Mouse (Mus musculus) liver, embryonic 12.5 days (tissue): ENCODE measurements around the gene Tom1l2. TPM values are rescaled to one million over a fixed set of nuclear protein-coding genes. Genes with fewer than 3 reads are reported as not detected.

Experiments used
- ATAC-seq: fragments of 200-750 bp; cut with Nextera tagmentation; 2 replicates; pipeline ENCODE4 v1.8.0; 2017; ENCODE audit warnings: moderate number of reproducible peaks, mild to moderate bottlenecking, moderate library complexity
- H3K27ac ChIP-seq: fragments of 300-500 bp; sonication (generic); 2 replicates; pipeline ENCODE4 v1.5.1; 2016; ENCODE audit warnings: mild to moderate bottlenecking
- H3K27me3 ChIP-seq: fragments of 300-500 bp; sonication (generic); replicated peaks from 2 replicates; pipeline ENCODE4 v1.6.1; 2016; ENCODE audit warnings: mild to moderate bottlenecking, moderate library complexity
- H3K36me3 ChIP-seq: fragments of 300-500 bp; sonication (generic); 2 replicates; pipeline ENCODE4 v1.6.1; 2016; ENCODE audit warnings: mild to moderate bottlenecking, moderate library complexity
- H3K4me1 ChIP-seq: fragments of 300-500 bp; sonication (generic); 2 replicates; pipeline ENCODE4 v1.6.1; 2016
- H3K4me2 ChIP-seq: fragments of 300-500 bp; sonication (generic); 2 replicates; pipeline ENCODE4 v1.6.1; 2016; ENCODE audit warnings: mild to moderate bottlenecking, moderate library complexity
- H3K4me3 ChIP-seq: fragments of 300-500 bp; sonication (generic); 2 replicates; pipeline ENCODE4 v1.5.1; 2016; ENCODE audit warnings: mild to moderate bottlenecking, moderate library complexity
- H3K9ac ChIP-seq: fragments of 300-500 bp; sonication (generic); 2 replicates; pipeline ENCODE4 v1.6.1; 2016; ENCODE audit warnings: mild to moderate bottlenecking, moderate library complexity
- H3K9me3 ChIP-seq: fragments of 300-500 bp; sonication (generic); replicated peaks from 2 replicates; pipeline ENCODE4 v1.6.1; 2016; ENCODE audit warnings: mild to moderate bottlenecking, moderate library complexity
- WGBS: fragments of 180-500 bp; shearing (Covaris S2); methylation state at CpG from one replicate; pipeline ENCODE4 v1.1.7; 2016; ENCODE audit not compliant: insufficient replicate concordance; 5-methylcytosine and 5-hydroxymethylcytosine counted together
- polyA plus RNA-seq: library from polyadenylated mRNA; unstranded; fragments of >200 nt; fragmentation: Nextera tagmentation; extraction: Ambion mirVana; gene quantifications from 2 replicates; pipeline ENCODE4 v1.2.1, GENCODE M21; 2016

The Tom1l2 gene
- polyA plus RNA-seq, 1 experiment from 2014 or later, result 9.6 TPM

- Histone ChIP-seq H3K9ac (no peak overlapping the region), H3K9me3 (no peaks in the 10 kb centered on the region), H3K4me1 (peaks cover 35% of the 10 kb centered on the region), H3K27me3 (no peaks in the 10 kb centered on the region), H3K36me3 (no peaks in the 10 kb centered on the region), H3K4me3 (no peak overlapping the region), H3K4me2 (no peak overlapping the region), H3K27ac (peak overlapping the region; percentile 70; the same call in 1 of the 2 replicates)
- WGBS, result 68% methylated on average over 7 of the region's 7 CpGs
- no peak for ATAC-seq
Measured at GRCm38 (mm10) chr11:60317376-60318102, 35.2 kb downstream of the Tom1l2 start.

GRCm38 (mm10) chr11:60316883-60317282 is 35.8 kb downstream of the Tom1l2 start:
- H3K27me3 ChIP-seq, result no peaks in the 10 kb centered on the region
- no peak overlapping the region for H3K4me2 ChIP-seq
- 73% methylated on average over 8 of the region's 8 CpGs for WGBS
- no peak for ATAC-seq
- no peak overlapping the region for H3K27ac ChIP-seq
- H3K4me3 ChIP-seq, result no peak overlapping the region
- H3K9me3 ChIP-seq, result no peaks in the 10 kb centered on the region
- no peaks in the 10 kb centered on the region for H3K36me3 ChIP-seq
- H3K9ac ChIP-seq, result no peak overlapping the region
- peaks cover 39% of the 10 kb centered on the region for H3K4me1 ChIP-seq

GRCm38 (mm10) chr11:60316250-60316649 is 36.5 kb downstream of the Tom1l2 start:
- Histone ChIP-seq H3K4me1 (peaks cover 46% of the 10 kb centered on the region), H3K9me3 (no peaks in the 10 kb centered on the region), H3K9ac (no peak overlapping the region), H3K4me2 (no peak overlapping the region), H3K27ac (no peak overlapping the region), H3K4me3 (no peak overlapping the region), H3K27me3 (no peaks in the 10 kb centered on the region), H3K36me3 (no peaks in the 10 kb centered on the region)
- 71% methylated on average over 7 of the region's 7 CpGs for WGBS
- ATAC-seq, result no peak

GRCm38 (mm10) chr11:60311025-60311854 is 41.5 kb downstream of the Tom1l2 start:
- H3K27ac ChIP-seq, result peak overlapping the region; percentile 69
- WGBS, result 36% methylated on average over 8 of the region's 8 CpGs

GRCm38 (mm10) chr11:60309875-60310274 is 42.8 kb downstream of the Tom1l2 start:
- H3K27me3 ChIP-seq, result no peaks in the 10 kb centered on the region
- H3K27ac ChIP-seq, result peak overlapping the region; percentile 20; the same call in 1 of the 2 replicates
- ATAC-seq, result peak; percentile 60
- no peak overlapping the region for H3K9ac ChIP-seq
- H3K36me3 ChIP-seq, result peaks cover 4% of the 10 kb centered on the region; the same call in 1 of the 2 replicates
- H3K4me2 ChIP-seq, result peak overlapping the region; percentile 5; the same call in 1 of the 2 replicates
- H3K4me1 ChIP-seq, result peaks cover 59% of the 10 kb centered on the region
- H3K9me3 ChIP-seq, result 0 out of 2 replicates have a peak, but pooled peaks cover 4% of the 10 kb centered on the region
- H3K4me3 ChIP-seq, result no peak overlapping the region

More at GRCm38 (mm10) chr11:60311025-60311854, 41.5 kb downstream of the Tom1l2 start:
- no peak overlapping the region for H3K4me2 ChIP-seq
- H3K36me3 ChIP-seq, result peaks cover 4% of the 10 kb centered on the region; the same call in 1 of the 2 replicates
- H3K4me3 ChIP-seq, result no peak overlapping the region
- H3K4me1 ChIP-seq, result peaks cover 52% of the 10 kb centered on the region
- H3K9ac ChIP-seq, result no peak overlapping the region
- ATAC-seq, result no peak; the same call in 1 of the 2 replicates
- H3K27me3 ChIP-seq, result no peaks in the 10 kb centered on the region
- 0 out of 2 replicates have a peak, but pooled peaks cover 4% of the 10 kb centered on the region for H3K9me3 ChIP-seq

- H3K27me3 ChIP-seq, result no peaks in the 10 kb centered on the region
- 67% methylated on average over 12 of the region's 12 CpGs for WGBS
- H3K4me1 ChIP-seq, result peaks cover 59% of the 10 kb centered on the region
- no peak overlapping the region for H3K9ac ChIP-seq
- no peak overlapping the region for H3K4me3 ChIP-seq
- 0 out of 2 replicates have a peak, but pooled peaks cover 4% of the 10 kb centered on the region for H3K9me3 ChIP-seq
- H3K4me2 ChIP-seq, result no peak overlapping the region
- peak; percentile 64 for ATAC-seq
- H3K27ac ChIP-seq, result peak overlapping the region; percentile 46
- peaks cover 4% of the 10 kb centered on the region; the same call in 1 of the 2 replicates for H3K36me3 ChIP-seq
Measured at GRCm38 (mm10) chr11:60308506-60309116, 44.1 kb downstream of the Tom1l2 start.

GRCm38 (mm10) chr11:60308061-60308460 is 44.6 kb downstream of the Tom1l2 start:
- WGBS, result 70% methylated on average over 2 of the region's 2 CpGs
- Histone ChIP-seq H3K4me1 (peaks cover 62% of the 10 kb centered on the region), H3K9me3 (0 out of 2 replicates have a peak, but pooled peaks cover 4% of the 10 kb centered on the region), H3K27me3 (no peaks in the 10 kb centered on the region), H3K9ac (no peak overlapping the region), H3K36me3 (peaks cover 4% of the 10 kb centered on the region; the same call in 1 of the 2 replicates), H3K27ac (peak overlapping the region; percentile 46), H3K4me3 (no peak overlapping the region), H3K4me2 (no peak overlapping the region)
- no peak for ATAC-seq

- H3K9ac ChIP-seq, result no peak overlapping the region
- peak overlapping the region; percentile 43; the same call in 1 of the 2 replicates for H3K27ac ChIP-seq
- H3K36me3 ChIP-seq, result peaks cover 4% of the 10 kb centered on the region; the same call in 1 of the 2 replicates
- H3K9me3 ChIP-seq, result 0 out of 2 replicates have a peak, but pooled peaks cover 4% of the 10 kb centered on the region
- no peak overlapping the region for H3K4me2 ChIP-seq
- H3K4me1 ChIP-seq, result peaks cover 66% of the 10 kb centered on the region
- no peak for ATAC-seq
- H3K27me3 ChIP-seq, result no peaks in the 10 kb centered on the region
- no peak overlapping the region for H3K4me3 ChIP-seq
- 78% methylated on average over 2 of the region's 2 CpGs for WGBS
Measured at GRCm38 (mm10) chr11:60307375-60307825, 45.3 kb downstream of the Tom1l2 start.

- no peak overlapping the region for H3K9ac ChIP-seq
- 53% methylated on average over 4 of the region's 4 CpGs for WGBS
- H3K27ac ChIP-seq, result no peak overlapping the region; the same call in 1 of the 2 replicates
- peaks cover 69% of the 10 kb centered on the region for H3K4me1 ChIP-seq
- no peaks in the 10 kb centered on the region for H3K27me3 ChIP-seq
- no peak overlapping the region for H3K4me3 ChIP-seq
- no peak for ATAC-seq
- H3K4me2 ChIP-seq, result no peak overlapping the region
- 0 out of 2 replicates have a peak, but pooled peaks cover 4% of the 10 kb centered on the region for H3K9me3 ChIP-seq
- H3K36me3 ChIP-seq, result peaks cover 4% of the 10 kb centered on the region; the same call in 1 of the 2 replicates
Measured at GRCm38 (mm10) chr11:60306834-60307233, 45.9 kb downstream of the Tom1l2 start.

GRCm38 (mm10) chr11:60305611-60306010 is 47.1 kb downstream of the Tom1l2 start:
- Histone ChIP-seq H3K9ac (no peak overlapping the region), H3K4me1 (peaks cover 69% of the 10 kb centered on the region), H3K27ac (peak overlapping the region; percentile 33; the same call in 1 of the 2 replicates), H3K9me3 (0 out of 2 replicates have a peak, but pooled peaks cover 4% of the 10 kb centered on the region), H3K36me3 (peaks cover 4% of the 10 kb centered on the region; the same call in 1 of the 2 replicates), H3K4me2 (peak overlapping the region; percentile 8; the same call in 1 of the 2 replicates), H3K27me3 (no peaks in the 10 kb centered on the region), H3K4me3 (no peak overlapping the region)
- WGBS, result 53% methylated on average over 4 of the region's 4 CpGs
- ATAC-seq, result no peak

- H3K36me3 ChIP-seq, result peaks cover 4% of the 10 kb centered on the region; the same call in 1 of the 2 replicates
- H3K27me3 ChIP-seq, result no peaks in the 10 kb centered on the region
- 74% methylated on average over 2 of the region's 2 CpGs for WGBS
- H3K4me1 ChIP-seq, result peaks cover 53% of the 10 kb centered on the region
- H3K4me3 ChIP-seq, result no peak overlapping the region
- no peak overlapping the region for H3K9ac ChIP-seq
- ATAC-seq, result no peak
- H3K4me2 ChIP-seq, result no peak overlapping the region
- H3K27ac ChIP-seq, result no peak overlapping the region
- 0 out of 2 replicates have a peak, but pooled peaks cover 4% of the 10 kb centered on the region for H3K9me3 ChIP-seq
Measured at GRCm38 (mm10) chr11:60303497-60303896, 49.2 kb downstream of the Tom1l2 start.
